Mouse (Mus musculus) embryonic facial prominence, embryonic 14.5 days (tissue): ENCODE data around the gene Sesn1. TPM values are rescaled to one million over a fixed set of nuclear protein-coding genes. Genes with fewer than 3 reads are reported as not detected.
A peak's percentile ranks its signal among the peaks of the same experiment; 100 is the strongest.

Experiments used
- ATAC-seq: fragments of 200-750 bp; cut with Nextera tagmentation; 2 replicates; pipeline ENCODE4 v1.8.0; 2017; ENCODE audit warnings: low read depth, moderate number of reproducible peaks, moderate TSS enrichment
- DNase-seq: peaks from one replicate; pipeline ENCODE4 v3.0.0-alpha.2; 2015; ENCODE audit warnings: low spot score
- H3K27ac ChIP-seq: fragments of 300-500 bp; sonication (generic); replicated peaks from 2 replicates; pipeline ENCODE4 v1.5.1; 2014; ENCODE audit warnings: low read depth, mild to moderate bottlenecking, low read length, moderate library complexity
- H3K27me3 ChIP-seq: fragments of 300-500 bp; sonication (generic); replicated peaks from 2 replicates; pipeline ENCODE4 v1.6.1; 2014; ENCODE audit warnings: low read length; ENCODE audit not compliant: control insufficient read depth, insufficient read depth
- H3K36me3 ChIP-seq: fragments of 300-500 bp; sonication (generic); 2 replicates; pipeline ENCODE4 v1.6.1; 2014; ENCODE audit warnings: low read length, mixed read lengths; ENCODE audit not compliant: control insufficient read depth, insufficient read depth
- H3K4me1 ChIP-seq: fragments of 300-500 bp; sonication (generic); 2 replicates; pipeline ENCODE4 v1.6.1; 2014; ENCODE audit warnings: antibody characterized with exemption, low read length; ENCODE audit not compliant: control insufficient read depth, insufficient read depth
- H3K4me2 ChIP-seq: fragments of 300-500 bp; sonication (generic); 2 replicates; pipeline ENCODE4 v1.6.1; 2014; ENCODE audit warnings: low read depth, mild to moderate bottlenecking, low read length, moderate library complexity, mixed read lengths
- H3K4me3 ChIP-seq: fragments of 300-500 bp; sonication (generic); 2 replicates; pipeline ENCODE4 v1.5.1; 2014; ENCODE audit warnings: low read depth, mild to moderate bottlenecking, low read length
- H3K9ac ChIP-seq: fragments of 300-500 bp; sonication (generic); 2 replicates; pipeline ENCODE4 v1.6.1; 2014; ENCODE audit warnings: low read depth, mild to moderate bottlenecking, low read length, moderate library complexity, mixed read lengths
- H3K9me3 ChIP-seq: fragments of 300-500 bp; sonication (generic); 2 replicates; pipeline ENCODE4 v1.6.1; 2016; ENCODE audit warnings: low read length; ENCODE audit not compliant: control insufficient read depth
- WGBS: fragments of 180-500 bp; shearing (Covaris S2); extraction: QIAGEN DNeasy Blood & Tissue Kit; methylation state at CpG from one replicate; pipeline ENCODE4 v1.1.7; 2014; 5-methylcytosine and 5-hydroxymethylcytosine counted together
- polyA plus RNA-seq: library from polyadenylated mRNA; unstranded; fragments of >200 nt; fragmentation: Nextera tagmentation; extraction: Ambion mirVana; gene quantifications from 2 replicates; pipeline ENCODE4 v1.2.1, GENCODE M21; 2014

The Sesn1 gene
- polyA plus RNA-seq, 1 experiment from 2014 or later: 52.0 TPM

DNA sequence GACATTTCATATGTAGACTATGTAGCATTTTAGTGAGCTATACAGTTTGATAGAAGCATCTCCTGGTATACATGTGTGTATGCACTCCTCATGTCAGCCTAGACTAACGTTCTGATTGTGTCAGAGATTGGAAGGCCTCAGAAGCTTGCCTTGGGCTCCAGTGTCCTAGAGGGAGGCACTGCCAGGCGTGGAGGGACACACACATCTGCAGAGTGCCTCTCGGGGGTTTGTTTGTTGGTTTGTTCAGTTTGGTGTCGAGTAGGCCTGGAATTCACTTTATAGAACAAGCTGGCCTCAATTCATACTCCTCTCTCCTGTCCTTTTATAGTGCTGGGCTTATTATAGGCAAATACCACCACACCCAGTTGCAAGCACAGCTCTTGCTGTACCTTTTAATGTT lies 16.3 kb downstream of the Sesn1 start:
- Histone ChIP-seq H3K4me1 (no peaks in the 10 kb centered on the region; the same call in 1 of the 2 replicates), H3K27me3 (no peaks in the 10 kb centered on the region), H3K9ac (no peak overlapping the region), H3K27ac (no peak overlapping the region), H3K36me3 (no peaks in the 10 kb centered on the region), H3K4me2 (no peak overlapping the region), H3K9me3 (no peaks in the 10 kb centered on the region), H3K4me3 (no peak overlapping the region)
- no peak for ATAC-seq
- DNase-seq: no peak
- WGBS: 89% methylated on average over 4 of the region's 4 CpGs

DNA sequence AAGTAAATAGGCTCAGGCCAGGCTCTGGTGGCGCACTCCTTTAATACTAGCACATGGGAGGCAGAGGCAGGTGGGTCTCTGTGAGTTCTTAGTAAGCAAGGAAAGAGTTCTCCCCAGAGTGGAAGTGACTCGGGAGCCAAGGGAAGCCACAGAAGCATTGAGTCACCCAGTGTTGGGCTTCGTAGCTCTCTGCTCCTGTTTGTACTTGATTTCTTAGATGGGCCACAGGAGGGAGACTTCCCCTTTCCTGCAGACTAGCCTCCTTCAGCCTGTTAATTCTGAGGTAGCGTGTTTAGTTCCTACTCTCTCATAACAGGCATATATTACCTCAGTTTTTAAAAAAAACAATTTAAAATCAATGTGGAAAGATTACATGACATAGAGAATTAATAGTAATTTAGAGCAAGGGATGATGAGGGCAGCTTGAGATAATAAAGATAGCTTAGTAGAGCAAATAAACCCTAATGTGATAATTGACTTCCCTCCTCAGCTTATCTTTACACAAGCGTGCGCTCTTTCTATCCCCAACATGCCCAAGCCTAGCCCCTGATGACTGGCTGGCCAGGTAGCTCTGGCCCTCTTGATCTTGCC lies 16.9 kb downstream of the Sesn1 start:
- Histone ChIP-seq H3K4me3 (no peak overlapping the region), H3K9ac (no peak overlapping the region), H3K27me3 (no peaks in the 10 kb centered on the region), H3K27ac (no peak overlapping the region), H3K4me1 (no peaks in the 10 kb centered on the region; the same call in 1 of the 2 replicates), H3K4me2 (no peak overlapping the region), H3K9me3 (no peaks in the 10 kb centered on the region), H3K36me3 (no peaks in the 10 kb centered on the region)
- WGBS: 79% methylated on average over 6 of the region's 6 CpGs
- ATAC-seq: no peak
- no peak for DNase-seq

DNA sequence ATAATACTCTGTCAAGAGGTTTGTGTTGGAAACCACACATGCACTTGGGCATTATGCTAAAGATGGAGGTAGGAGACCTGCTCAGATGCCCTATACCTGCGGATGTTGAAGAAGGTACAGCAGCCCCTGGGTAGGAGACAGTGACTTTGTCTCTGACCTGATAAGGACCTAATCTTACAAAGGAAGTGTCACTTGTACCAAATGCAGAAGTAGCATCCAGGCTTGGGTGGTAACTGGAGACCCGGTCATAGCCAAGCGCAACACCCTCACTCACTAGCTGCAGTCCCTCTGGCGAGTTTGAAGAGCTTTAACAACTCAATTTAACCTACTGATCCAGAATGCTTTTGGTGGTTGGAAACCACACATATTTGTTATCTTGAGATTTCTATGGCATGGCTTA lies 18.0 kb downstream of the Sesn1 start:
- H3K4me1 ChIP-seq: no peaks in the 10 kb centered on the region; the same call in 1 of the 2 replicates
- WGBS: 83% methylated on average over 4 of the region's 4 CpGs
- no peak overlapping the region for H3K27ac ChIP-seq

DNA sequence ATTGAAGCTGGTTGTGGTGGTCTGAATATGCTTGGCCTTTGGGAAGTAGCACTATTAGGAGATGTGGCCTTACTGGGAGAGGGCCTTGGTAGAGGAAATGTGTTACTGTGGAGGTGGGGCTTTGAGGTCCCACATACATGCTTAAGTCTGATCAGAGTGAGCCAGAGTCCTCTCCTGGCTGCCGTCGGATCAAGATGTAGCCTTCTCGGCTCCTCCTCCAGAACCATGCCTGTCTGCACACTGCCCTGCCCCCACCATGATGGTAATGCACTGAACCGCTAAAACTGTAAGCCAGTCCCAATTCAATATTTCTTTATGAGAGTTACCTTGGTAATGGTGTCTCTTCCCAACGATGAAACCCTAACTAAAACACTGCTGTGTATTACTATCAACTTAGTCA lies 19.5 kb downstream of the Sesn1 start:
- 79% methylated on average over 5 of the region's 5 CpGs for WGBS
- DNase-seq: no peak

More for the DNA sequence above, 18.0 kb downstream of the Sesn1 start:
- DNase-seq (no peak), ATAC-seq (no peak)
- H3K4me3 ChIP-seq: no peak overlapping the region
- no peak overlapping the region for H3K9ac ChIP-seq
- H3K36me3 ChIP-seq: no peaks in the 10 kb centered on the region
- no peaks in the 10 kb centered on the region for H3K9me3 ChIP-seq
- no peak overlapping the region for H3K4me2 ChIP-seq
- H3K27me3 ChIP-seq: no peaks in the 10 kb centered on the region

DNA sequence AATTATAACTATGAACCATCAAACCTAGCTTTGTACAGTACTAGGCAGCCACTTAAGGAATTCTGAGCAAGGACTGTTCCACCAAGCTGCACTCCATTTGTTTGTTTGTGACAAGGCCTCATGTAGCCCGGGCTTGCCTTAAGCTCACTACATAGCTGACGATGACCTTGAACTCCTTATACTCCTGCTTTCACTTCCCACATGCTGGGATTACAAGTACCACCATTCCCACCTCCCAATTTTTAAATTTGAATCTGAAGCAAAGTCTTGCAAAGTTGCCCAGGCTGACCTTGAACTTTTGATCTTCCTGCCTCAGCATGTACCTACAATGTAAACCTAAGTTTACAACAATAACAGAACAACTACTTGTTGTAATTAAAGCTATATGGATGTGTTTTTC lies 20.2 kb downstream of the Sesn1 start:
- no peak overlapping the region for H3K9ac ChIP-seq
- H3K9me3 ChIP-seq: no peaks in the 10 kb centered on the region
- no peaks in the 10 kb centered on the region for H3K4me1 ChIP-seq
- DNase-seq (no peak), ATAC-seq (no peak)
- H3K4me3 ChIP-seq: no peak overlapping the region
- H3K27me3 ChIP-seq: no peaks in the 10 kb centered on the region
- H3K27ac ChIP-seq: no peak overlapping the region
- no peak overlapping the region for H3K4me2 ChIP-seq
- H3K36me3 ChIP-seq: no peaks in the 10 kb centered on the region
- WGBS: 86% methylated on average over 2 of the region's 2 CpGs

More for the DNA sequence above, 19.5 kb downstream of the Sesn1 start:
- no peak overlapping the region for H3K27ac ChIP-seq
- H3K9ac ChIP-seq: no peak overlapping the region
- no peaks in the 10 kb centered on the region for H3K36me3 ChIP-seq
- H3K9me3 ChIP-seq: no peaks in the 10 kb centered on the region
- no peak overlapping the region for H3K4me2 ChIP-seq
- no peak overlapping the region for H3K4me3 ChIP-seq
- ATAC-seq: no peak
- H3K27me3 ChIP-seq: no peaks in the 10 kb centered on the region
- no peaks in the 10 kb centered on the region for H3K4me1 ChIP-seq

DNA sequence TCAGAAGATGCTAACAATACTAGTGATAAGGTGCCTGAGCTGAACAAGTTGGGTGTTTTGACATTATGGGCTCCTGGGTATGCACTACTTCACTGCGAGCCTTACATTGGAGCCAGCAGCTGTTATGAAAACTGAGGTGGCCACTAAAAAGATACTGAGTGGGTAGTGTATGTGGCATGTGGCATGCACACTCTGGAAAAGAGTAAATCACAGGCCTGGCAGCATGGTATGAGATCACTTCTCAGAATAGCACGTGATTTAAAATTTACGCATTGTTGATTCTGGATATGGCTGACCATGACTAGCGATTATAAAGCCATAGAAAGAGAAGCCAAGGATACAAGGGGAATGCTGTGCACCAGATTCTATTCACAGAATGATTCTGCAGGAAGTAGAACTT lies 20.7 kb downstream of the Sesn1 start:
- no peaks in the 10 kb centered on the region for H3K27me3 ChIP-seq
- 62% methylated on average over 4 of the region's 4 CpGs for WGBS
- no peak overlapping the region for H3K4me2 ChIP-seq
- H3K36me3 ChIP-seq: no peaks in the 10 kb centered on the region
- no peaks in the 10 kb centered on the region for H3K4me1 ChIP-seq
- DNase-seq: no peak
- H3K27ac ChIP-seq: no peak overlapping the region
- no peak for ATAC-seq
- H3K9me3 ChIP-seq: no peaks in the 10 kb centered on the region
- no peak overlapping the region for H3K9ac ChIP-seq
- H3K4me3 ChIP-seq: no peak overlapping the region

DNA sequence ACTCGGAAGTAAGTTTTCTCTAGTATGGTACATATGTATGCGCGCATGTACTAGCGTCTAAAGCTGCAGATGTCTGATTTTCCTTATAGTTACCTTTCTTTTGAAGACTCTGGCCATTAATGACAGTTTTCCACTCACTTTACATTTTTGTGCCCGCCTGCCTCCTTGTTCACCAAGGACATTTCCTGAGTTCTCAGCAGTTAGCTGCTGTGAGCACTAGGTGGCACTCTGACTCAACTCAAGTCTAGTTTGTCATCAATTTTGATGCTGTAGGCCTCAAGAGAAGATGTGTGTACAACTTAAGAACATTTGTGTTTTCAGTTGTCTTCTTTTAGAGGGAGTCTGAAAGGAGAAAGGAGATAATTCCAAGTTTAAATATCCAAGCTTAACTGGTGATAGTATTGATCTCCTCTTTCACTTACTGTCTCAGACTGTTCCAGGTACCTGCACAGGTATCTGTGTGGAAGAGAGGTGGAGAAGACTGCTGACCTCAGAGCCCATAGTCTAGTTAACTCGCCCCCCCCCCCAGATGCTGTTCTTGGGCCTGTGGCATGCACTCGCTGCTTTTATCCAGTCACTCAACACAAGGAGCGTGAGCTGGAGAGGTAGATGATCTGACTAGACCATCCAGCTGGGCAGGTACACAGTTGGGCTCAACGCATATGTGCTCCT lies 21.3 kb downstream of the Sesn1 start:
- peak; percentile 88 for DNase-seq
- Histone ChIP-seq H3K36me3 (no peaks in the 10 kb centered on the region), H3K4me2 (no peak overlapping the region), H3K27ac (no peak overlapping the region), H3K4me3 (no peak overlapping the region), H3K9me3 (no peaks in the 10 kb centered on the region), H3K4me1 (no peaks in the 10 kb centered on the region), H3K9ac (no peak overlapping the region), H3K27me3 (no peaks in the 10 kb centered on the region)
- 49% methylated on average over 9 of the region's 9 CpGs for WGBS
- ATAC-seq: no peak

DNA sequence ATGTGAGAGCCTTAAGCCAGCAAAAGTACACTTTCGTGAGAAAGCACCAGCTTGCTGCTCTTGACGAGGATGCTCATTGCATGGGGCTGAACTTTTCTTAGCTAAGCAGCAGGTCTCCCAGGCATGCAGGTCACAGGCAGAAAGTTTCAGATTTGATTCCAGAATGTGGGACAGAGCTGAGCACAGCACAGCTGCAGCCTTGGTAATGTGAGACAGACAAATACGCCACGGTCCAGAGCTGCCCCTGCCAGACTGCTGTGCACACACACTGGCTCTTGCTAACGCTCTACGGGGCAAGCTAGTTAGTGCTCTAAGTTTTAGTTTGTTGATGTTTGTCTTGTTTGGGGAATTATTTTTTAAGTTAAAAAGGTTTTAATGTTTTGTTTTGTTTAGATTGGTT lies 22.5 kb downstream of the Sesn1 start:
- no peak overlapping the region for H3K4me2 ChIP-seq
- 34% methylated on average over 6 of the region's 6 CpGs for WGBS
- H3K36me3 ChIP-seq: no peaks in the 10 kb centered on the region
- DNase-seq (peak; percentile 77), ATAC-seq (peak; percentile 86)
- H3K27ac ChIP-seq: no peak overlapping the region
- H3K4me3 ChIP-seq: no peak overlapping the region
- H3K9me3 ChIP-seq: no peaks in the 10 kb centered on the region
- H3K4me1 ChIP-seq: no peaks in the 10 kb centered on the region
- H3K27me3 ChIP-seq: no peaks in the 10 kb centered on the region
- no peak overlapping the region for H3K9ac ChIP-seq

DNA sequence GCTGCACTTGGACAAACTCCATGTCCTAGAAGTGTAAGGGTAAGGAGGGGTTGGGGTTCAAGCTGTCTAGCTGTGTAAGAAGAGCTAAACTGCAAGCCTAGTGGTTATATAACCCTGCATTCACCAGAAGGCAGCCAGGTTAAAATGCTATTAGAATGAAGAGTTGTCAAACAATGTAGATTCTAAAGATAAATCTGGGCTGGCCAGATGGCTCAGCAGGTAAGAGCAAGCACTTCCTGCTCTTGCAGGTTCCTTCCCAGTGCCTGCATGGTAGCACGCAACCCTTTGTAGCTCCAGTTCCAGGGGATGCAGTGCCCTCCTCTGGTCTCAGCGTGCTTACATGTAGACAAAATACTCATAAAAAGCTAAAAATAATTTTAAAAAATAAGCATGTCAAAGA lies 24.4 kb downstream of the Sesn1 start:
- no peaks in the 10 kb centered on the region for H3K4me1 ChIP-seq
- no peak for ATAC-seq
- no peaks in the 10 kb centered on the region for H3K9me3 ChIP-seq
- no peaks in the 10 kb centered on the region for H3K27me3 ChIP-seq
- H3K27ac ChIP-seq: no peak overlapping the region
- no peak for DNase-seq
- WGBS: 88% methylated on average over 2 of the region's 2 CpGs
- H3K4me2 ChIP-seq: no peak overlapping the region
- H3K4me3 ChIP-seq: no peak overlapping the region
- no peaks in the 10 kb centered on the region for H3K36me3 ChIP-seq
- no peak overlapping the region for H3K9ac ChIP-seq
